Comparison of ENCODE assay signal across 8 mouse cellular contexts in genomic region chr1:88705799-88706198, GRCm38 (mm10). TPM values are rescaled to one million over a fixed set of nuclear protein-coding genes. Genes with fewer than 3 reads are reported as not detected.
A peak's percentile ranks its signal among the peaks of the same experiment; 100 is the strongest.
DNase-seq lines count a peak whose midpoint lies in the region; ATAC-seq and TF ChIP-seq lines count a peak whose summit lies in the region.

No protein-coding gene starts in this region.

- peak; percentile 100 for TF ChIP-seq CTCF in hindbrain, postnatal 0 days (IDR thresholded peaks at IDR 0.05; ENCODE audit: low read depth)

- peak; percentile 87 for DNase-seq in WW6 (ENCODE audit: low read depth, low spot score)
- peak; percentile 94 to 95 for DNase-seq in cerebellum, postnatal 25 days
- peak; percentile 90 to 92 for DNase-seq in frontal cortex, postnatal 36 days (ENCODE audit: low spot score in 2 of 2)
- DNase-seq in hindbrain, postnatal 0 days (ENCODE audit: low spot score), result peak; percentile 98
- peak; percentile 93 for DNase-seq in left cerebral cortex, adult 18-20 months (ENCODE audit: low spot score in 2 of 2)
- peak; percentile 96 to 97 for DNase-seq in right cerebral cortex, postnatal 10 days (ENCODE audit: low spot score in 2 of 2)
- DNase-seq in urinary bladder, postnatal 14 days (ENCODE audit: low spot score), result peak; percentile 93

- WGBS in hindbrain, postnatal 0 days, result under 1% methylated on average over 15 of the region's 15 CpGs

- H3K36me3 ChIP-seq in hindbrain, postnatal 0 days (ENCODE audit: insufficient read depth, low read length), result no peaks in the 10 kb centered on the region

- H3K4me2 ChIP-seq in hindbrain, postnatal 0 days (ENCODE audit: low read depth, low read length), result peak overlapping the region; percentile 10; the same call in 1 of the 2 replicates

- H3K27ac ChIP-seq in hindbrain, postnatal 0 days, result peak overlapping the region; percentile 21; the same call in 1 of the 2 replicates

- H3K27me3 ChIP-seq in hindbrain, postnatal 0 days (ENCODE audit: insufficient read depth, low read length), result no peaks in the 10 kb centered on the region

- H3K4me3 ChIP-seq in hindbrain, postnatal 0 days (ENCODE audit: low read length), result no peak overlapping the region

- peaks cover 13% of the 10 kb centered on the region for H3K4me1 ChIP-seq in hindbrain, postnatal 0 days (ENCODE audit: insufficient read depth, low read length)

- no peaks in the 10 kb centered on the region for H3K9me3 ChIP-seq in hindbrain, postnatal 0 days (ENCODE audit: low read length)

- H3K9ac ChIP-seq in hindbrain, postnatal 0 days (replicated peaks; ENCODE audit: low read length), result no peak overlapping the region

- peak; percentile 71 for ATAC-seq in hindbrain, postnatal 0 days
- peak; percentile 81 for ATAC-seq in megakaryocyte progenitor cell, adult 5-6 weeks (replicated peaks; ENCODE audit: poor library complexity)

RNA-seq across cellular contexts. Expression of gene Arl4c, which starts 3.8 kb away (rescaled TPM):
- total RNA-seq in hindbrain, postnatal 0 days (2014; rRNA removed), result 69.3 and 83.8 TPM in 2 replicates
- polyA plus RNA-seq in hindbrain, postnatal 0 days (2015; fragmentation: Nextera tagmentation; extraction: Ambion mirVana), result 33.4 and 34.7 TPM in 2 replicates
- 10 to 100 TPM; 37.8 to 40.1 TPM for total RNA-seq in left cerebral cortex, adult 18-20 months (2021)
- total RNA-seq in megakaryocyte progenitor cell, adult 5-6 weeks (2015), result 3.3 and 5.5 TPM in 2 replicates
- 4.5 and 5.0 TPM in 2 replicates for total RNA-seq in megakaryocyte progenitor cell, adult 5-6 weeks (2017)

Comparison
In these comparisons a context has a peak if more than half of its experiments do, and no peak if none do; other contexts are left out.
1. RNA of gene Arl4c, which starts 3.8 kb away (total RNA-seq): 69.3 to 83.8 TPM in hindbrain, postnatal 0 days and 37.8 to 40.1 TPM in left cerebral cortex, adult 18-20 months; 3.3 to 5.5 TPM in megakaryocyte progenitor cell, adult 5-6 weeks; every median in the first group is over 4 times any median in the second.
2. Peak in every context shown above with its lines, with median percentiles within 50 percentile points of each other: DNase-seq.